Mouse (Mus musculus): Measurements from ENCODE around the gene Bmpr1a.

The Bmpr1a gene

GRCm38 (mm10) chr14:34505309-34505708 lies 2.2 kb upstream of the Bmpr1a start:
- DNase-seq (ENCODE audit: low read depth, low spot score), result no peak

GRCm38 (mm10) chr14:34504377-34504776 lies 1.2 kb upstream of the Bmpr1a start:
- DNase-seq (ENCODE audit: low read depth, low spot score), result no peak

GRCm38 (mm10) chr14:34503759-34504158 lies 618 bp upstream of the Bmpr1a start:
- DNase-seq (ENCODE audit: low read depth, low spot score), result peak; percentile 16

GRCm38 (mm10) chr14:34502475-34503324 lies 441 bp downstream of the Bmpr1a start:
- peak; percentile 94 for DNase-seq (ENCODE audit: low read depth, low spot score)

- DNase-seq (ENCODE audit: low read depth, low spot score), result peak; percentile 65
Observed at GRCm38 (mm10) chr14:34501804-34502474, 1.2 kb downstream of the Bmpr1a start.

- peak; percentile 17 for DNase-seq (ENCODE audit: low read depth, low spot score)
Observed at GRCm38 (mm10) chr14:34501447-34501803, 1.7 kb downstream of the Bmpr1a start.

- no peak for DNase-seq (ENCODE audit: low read depth, low spot score)
Observed at GRCm38 (mm10) chr14:34500309-34500708, 2.8 kb downstream of the Bmpr1a start.

- DNase-seq (ENCODE audit: low read depth, low spot score), result no peak
Observed at GRCm38 (mm10) chr14:34499664-34500063, 3.5 kb downstream of the Bmpr1a start.

GRCm38 (mm10) chr14:34497346-34497745 lies 5.8 kb downstream of the Bmpr1a start:
- no peak for DNase-seq (ENCODE audit: low read depth, low spot score)

- no peak for DNase-seq (ENCODE audit: low read depth, low spot score)
Observed at GRCm38 (mm10) chr14:34493682-34494081, 9.5 kb downstream of the Bmpr1a start.

- no peak for DNase-seq (ENCODE audit: low read depth, low spot score)
Observed at GRCm38 (mm10) chr14:34492688-34493087, 10.5 kb downstream of the Bmpr1a start.

GRCm38 (mm10) chr14:34490965-34491364 lies 12.2 kb downstream of the Bmpr1a start:
- DNase-seq (ENCODE audit: low read depth, low spot score), result no peak

- DNase-seq (ENCODE audit: low read depth, low spot score), result no peak
Observed at GRCm38 (mm10) chr14:34489928-34490327, 13.2 kb downstream of the Bmpr1a start.

- DNase-seq (ENCODE audit: low read depth, low spot score), result no peak
Observed at GRCm38 (mm10) chr14:34486169-34486568, 17.0 kb downstream of the Bmpr1a start.

- no peak for DNase-seq (ENCODE audit: low read depth, low spot score)
Observed at GRCm38 (mm10) chr14:34483469-34484341, 19.4 kb downstream of the Bmpr1a start.

- no peak for DNase-seq (ENCODE audit: low read depth, low spot score)
Observed at GRCm38 (mm10) chr14:34471591-34471990, 31.6 kb downstream of the Bmpr1a start.

GRCm38 (mm10) chr14:34466291-34466690 lies 36.9 kb downstream of the Bmpr1a start:
- DNase-seq (ENCODE audit: low read depth, low spot score), result peak; percentile 73

GRCm38 (mm10) chr14:34459386-34459785 lies 43.8 kb downstream of the Bmpr1a start:
- no peak for DNase-seq (ENCODE audit: low read depth, low spot score)

- DNase-seq (ENCODE audit: low read depth, low spot score), result peak; percentile 91
Observed at GRCm38 (mm10) chr14:34458880-34459279, 44.3 kb downstream of the Bmpr1a start.

- DNase-seq (ENCODE audit: low read depth, low spot score), result no peak
Observed at GRCm38 (mm10) chr14:34454282-34454681, 48.9 kb downstream of the Bmpr1a start.

- no peak for DNase-seq (ENCODE audit: low read depth, low spot score)
Observed at GRCm38 (mm10) chr14:34453648-34454047, 49.5 kb downstream of the Bmpr1a start.

GRCm38 (mm10) chr14:34451872-34452271 lies 51.3 kb downstream of the Bmpr1a start:
- no peak for DNase-seq (ENCODE audit: low read depth, low spot score)

Measured in brain, adult 2 months (tissue).